Mouse (Mus musculus) adrenal gland, postnatal 10 days (tissue): Measurements from ENCODE around the gene 9130230L23Rik. TPM values are rescaled to one million over a fixed set of nuclear protein-coding genes. Genes with fewer than 3 reads are reported as not detected.

Experiments used
- DNase-seq: peaks from one replicate; pipeline ENCODE4 v3.0.0; 2021; ENCODE audit warnings: mixed read lengths
- long read RNA-seq, 2 experiments: library from polyadenylated mRNA; stranded (forward); transcript quantifications; one replicate each; pipeline ENCODE4 v2.0.0; 2021
- total RNA-seq, 2 experiments: library from RNA; stranded (reverse); gene quantifications; 2 replicates each; pipeline ENCODE4 v1.2.3; 2021

Gene 9130230L23Rik
- total RNA-seq = not detected
- long read RNA-seq, experiment 1 = 0 reads
- long read RNA-seq, experiment 2, partial matches to known transcripts = 0 of 1 reads
- long read RNA-seq, experiment 2, other reads (novel, unspliced or antisense) = 1 of 1 reads

DNA sequence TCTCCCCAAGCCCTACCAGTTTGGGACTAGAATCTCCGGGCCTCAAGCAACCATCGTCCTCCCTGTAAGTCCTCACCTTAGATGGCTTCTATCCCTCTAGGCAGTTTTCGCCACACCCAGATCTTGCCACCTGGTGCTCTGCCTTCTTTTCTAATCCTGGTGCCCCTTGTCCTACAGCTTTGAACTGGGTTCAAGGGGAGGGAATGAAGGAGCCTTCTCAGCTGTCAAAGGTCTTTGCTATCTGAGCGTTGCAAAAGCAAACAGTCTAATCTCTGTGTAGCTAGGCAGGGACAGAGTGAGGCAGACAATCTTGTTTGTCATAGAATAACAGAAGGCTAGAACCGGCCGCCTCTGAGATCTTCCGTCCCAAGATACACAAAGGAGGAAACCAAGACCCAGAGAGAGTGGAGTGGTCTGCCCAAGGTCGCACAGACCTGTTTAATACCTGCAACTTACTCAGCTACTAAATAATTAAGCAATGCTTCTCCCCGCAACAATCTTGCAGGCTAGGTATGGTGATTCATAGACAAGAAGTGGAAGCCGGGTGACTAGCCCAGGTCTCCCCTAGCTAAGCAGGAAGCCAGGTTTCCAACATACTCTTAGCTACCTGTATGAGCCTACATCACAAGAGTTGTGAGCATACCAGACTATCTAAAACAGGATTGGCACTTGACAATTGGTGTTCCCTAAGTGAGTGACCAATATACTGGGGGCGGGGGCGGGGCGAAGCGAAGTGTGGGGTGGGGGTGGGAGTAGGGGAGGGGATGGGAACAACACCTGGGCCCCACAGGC is at the start of gene 9130230L23Rik:
Gene 9130230L23Rik (minus strand): TSS at position 152 of the 792 bp plus-strand sequence.
- no peak for DNase-seq

DNA sequence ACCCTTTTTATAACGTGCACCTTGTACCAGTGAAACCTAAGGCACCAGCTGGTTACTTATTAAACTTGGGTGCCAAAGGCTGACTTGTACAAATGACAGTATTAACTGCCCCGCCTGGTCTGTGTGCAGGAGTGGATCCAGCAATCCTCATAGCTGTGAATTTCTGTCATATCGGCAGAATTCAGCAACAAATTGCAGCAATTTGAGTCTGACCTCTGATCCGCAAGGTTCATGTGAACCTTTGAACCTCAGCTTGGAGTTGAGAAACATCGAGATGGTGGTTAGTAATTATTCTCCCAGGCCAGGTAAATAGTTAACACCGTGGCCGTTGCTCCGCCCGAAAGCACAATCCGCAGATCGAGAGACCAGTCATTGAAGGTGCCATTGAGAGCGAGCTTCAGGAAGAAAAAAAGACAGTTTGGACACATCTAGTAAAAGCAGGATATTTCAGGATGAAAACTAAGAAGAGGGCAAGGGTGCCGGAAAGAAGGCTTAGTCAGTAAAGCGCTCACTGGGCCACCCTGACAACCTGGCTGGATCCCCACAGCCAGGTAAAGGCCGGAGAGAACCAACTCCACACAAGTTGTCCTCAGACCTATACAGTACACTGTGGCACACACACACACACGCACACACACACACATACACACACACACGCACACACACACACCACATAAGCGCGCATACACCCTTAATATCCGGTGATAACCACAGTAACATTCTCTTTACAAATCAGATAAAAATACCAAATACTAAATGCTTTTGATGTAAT is 48.9 kb upstream of the 9130230L23Rik start:
- DNase-seq = no peak

DNA sequence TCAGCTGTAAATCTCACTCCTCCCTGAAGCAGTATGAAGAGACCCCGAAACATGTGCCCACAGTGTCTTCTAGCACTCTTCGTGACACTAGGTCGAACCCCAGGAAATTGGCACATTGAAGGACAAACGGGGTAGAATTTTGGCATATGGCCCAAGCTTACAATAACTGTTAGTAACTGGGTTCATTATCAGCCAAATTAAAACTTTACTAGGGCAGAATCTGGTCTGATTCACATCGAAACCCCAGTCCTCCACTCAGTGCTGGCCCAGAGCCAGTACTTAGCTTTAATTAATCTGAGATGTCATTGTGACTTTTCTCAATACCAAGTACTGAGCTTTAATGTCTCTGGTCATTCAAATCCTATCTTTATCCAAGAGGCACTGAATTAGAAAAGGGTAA is 46.8 kb upstream of the 9130230L23Rik start:
- peak; percentile 45 for DNase-seq

DNA sequence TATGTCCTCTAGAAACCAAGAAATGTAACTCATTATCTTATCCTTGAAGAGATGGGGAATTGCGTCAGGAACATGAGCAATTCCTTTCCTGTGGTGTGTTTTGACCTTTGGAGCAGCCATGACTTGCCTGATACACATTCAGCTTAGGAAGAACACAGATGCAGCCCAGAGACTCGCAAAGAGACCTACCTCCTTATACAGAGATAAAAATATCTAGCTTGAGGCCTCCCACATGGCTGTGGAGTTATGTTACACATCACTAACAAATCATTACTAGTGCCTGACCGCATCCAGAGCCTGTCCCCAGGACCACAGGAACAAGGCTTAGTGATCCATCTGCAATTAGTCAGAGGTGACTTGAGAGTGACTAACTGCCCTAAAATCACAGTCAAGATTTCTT is 42.3 kb upstream of the 9130230L23Rik start:
- DNase-seq = no peak

DNA sequence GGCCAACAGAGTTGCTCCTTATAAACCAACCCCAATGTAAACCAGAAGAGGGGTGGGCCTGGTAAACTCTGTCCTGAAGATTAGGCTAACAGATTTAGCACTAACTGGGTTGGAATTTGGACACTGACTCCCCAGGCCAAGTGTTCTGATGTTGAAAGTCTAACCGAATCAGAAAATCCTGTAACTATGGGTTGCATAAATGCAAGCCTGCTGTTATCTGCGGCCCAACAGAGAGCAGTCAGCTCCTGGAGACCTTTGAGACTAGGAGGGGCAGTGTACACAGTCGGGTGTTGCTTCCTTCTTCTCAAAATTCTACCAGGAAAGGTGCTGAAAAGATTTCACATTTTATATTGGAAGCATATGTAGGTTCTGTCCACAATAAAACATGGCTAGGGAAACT is 39.8 kb upstream of the 9130230L23Rik start:
- DNase-seq = no peak

DNA sequence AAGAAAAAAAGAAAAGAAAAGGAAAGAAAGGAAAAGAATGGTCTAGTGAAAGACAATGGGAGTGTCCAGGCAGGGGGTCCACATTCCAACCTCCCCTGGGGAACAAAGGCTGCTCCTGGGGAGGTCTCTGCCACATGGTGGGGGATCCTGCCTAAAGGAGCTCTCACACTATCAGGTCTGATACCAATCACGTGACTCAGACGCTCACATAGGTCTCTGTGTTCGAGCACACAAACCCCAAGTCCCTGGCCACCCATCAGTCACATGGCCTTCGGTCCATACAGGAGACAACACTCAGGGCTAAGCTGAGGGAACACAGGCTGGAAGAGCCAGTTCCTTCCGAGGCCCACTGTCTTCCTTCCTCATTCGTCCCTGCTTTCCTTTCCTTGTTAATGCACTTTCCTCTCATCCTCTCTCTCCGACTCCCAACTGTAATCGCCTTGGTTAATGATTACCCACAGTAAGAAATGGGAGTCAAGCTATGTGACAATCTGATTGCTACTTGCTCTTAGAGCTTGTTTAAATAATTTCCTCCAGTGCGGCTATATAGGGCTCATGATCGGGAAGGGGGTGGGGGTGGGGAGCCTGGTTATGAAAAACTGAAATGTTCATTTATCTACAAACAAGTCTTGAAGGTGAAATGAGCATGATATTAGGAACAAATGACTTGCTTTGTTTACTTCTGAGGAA is 38.7 kb upstream of the 9130230L23Rik start:
- DNase-seq = no peak

DNA sequence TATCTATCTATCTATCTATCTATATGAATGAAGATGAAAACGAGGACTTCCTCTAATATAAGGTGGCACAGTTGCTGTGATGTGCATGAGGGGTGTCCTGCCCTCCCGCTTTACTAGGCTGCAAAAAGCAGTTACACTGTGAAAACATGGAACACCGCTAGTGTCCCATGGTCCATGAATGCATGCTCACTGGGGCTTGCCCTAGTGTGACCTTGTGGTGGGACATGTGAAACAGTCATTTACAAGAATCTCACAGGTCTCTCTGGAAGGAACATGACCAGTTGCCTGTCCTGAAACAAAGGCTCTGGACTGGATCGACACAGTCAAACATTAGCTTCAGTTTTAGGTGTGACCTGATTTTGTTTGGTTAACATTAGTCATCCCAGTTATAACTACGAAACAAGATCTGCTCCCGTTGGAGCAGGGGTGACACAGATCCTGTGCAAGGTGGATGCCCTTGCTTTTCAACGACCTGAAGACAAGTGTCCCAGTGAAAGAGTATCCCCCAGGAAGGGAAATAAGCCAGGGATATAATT is 36.7 kb upstream of the 9130230L23Rik start:
- no peak for DNase-seq

DNA sequence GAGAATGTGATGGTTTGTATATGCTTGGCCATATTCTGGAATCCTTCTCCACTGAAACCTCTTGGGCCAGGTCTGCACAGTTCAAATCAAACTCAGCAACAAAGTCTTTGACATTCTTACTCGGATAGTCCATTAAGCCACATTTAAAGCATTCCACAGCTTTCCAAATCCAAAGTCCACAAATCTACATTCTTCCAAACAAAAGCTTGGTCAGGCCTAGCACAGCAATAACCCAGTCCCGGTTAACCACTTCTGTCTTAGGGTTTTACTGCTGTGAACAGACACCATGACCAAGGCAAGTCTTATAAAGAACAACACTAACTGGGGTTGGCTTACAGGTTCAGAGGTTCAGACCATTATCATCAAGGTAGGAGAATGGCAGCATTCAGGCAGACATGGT is 35.7 kb upstream of the 9130230L23Rik start:
- no peak for DNase-seq

DNA sequence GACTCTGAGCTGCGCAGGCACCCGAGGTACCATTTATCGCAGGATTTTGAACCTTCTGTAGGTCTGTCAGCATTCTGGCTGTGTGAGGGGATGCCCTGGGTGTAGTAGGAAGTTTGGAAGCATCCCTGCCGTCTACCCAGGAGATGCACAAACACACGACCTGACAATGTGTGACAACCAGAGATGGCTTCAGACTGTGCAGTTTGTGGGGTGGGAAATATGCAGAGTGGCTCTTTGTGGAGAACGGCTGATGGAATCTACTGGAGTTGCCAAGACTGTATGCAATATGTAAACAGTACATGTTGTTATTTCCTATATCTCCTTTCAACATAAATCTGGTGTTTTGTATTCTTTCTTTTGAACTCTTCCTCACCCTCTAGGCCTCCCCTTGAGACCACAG is 33.0 kb upstream of the 9130230L23Rik start:
- no peak for DNase-seq

DNA sequence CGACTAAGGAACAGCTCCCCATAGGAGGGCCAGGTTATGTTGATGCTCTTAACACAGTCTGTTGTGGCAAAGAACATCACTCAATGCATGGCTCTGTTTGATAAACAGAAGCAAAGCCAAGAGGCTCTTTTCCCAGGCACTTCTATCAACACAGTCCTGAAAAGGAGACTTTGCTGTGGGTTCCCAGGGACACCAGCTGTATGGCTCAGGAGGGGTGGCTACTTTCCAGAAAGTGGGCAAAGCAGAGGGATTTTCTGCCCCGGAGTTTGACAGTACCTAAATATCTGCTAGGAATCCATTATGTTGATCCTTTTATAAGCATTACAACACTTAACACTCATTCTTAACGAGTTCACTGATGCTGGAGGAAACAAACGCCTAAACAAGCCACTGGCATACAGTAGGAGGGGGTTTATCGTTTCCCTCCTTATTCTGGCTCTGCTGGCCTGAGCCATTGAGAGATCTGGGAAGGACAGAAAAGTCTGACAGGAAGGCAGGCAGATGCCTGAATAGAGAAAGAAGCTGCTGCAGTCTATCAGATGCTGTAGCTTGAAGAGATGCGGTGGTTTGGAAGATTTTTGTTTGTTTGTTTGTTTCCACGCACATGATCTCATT is 32.5 kb upstream of the 9130230L23Rik start:
- DNase-seq = no peak

DNA sequence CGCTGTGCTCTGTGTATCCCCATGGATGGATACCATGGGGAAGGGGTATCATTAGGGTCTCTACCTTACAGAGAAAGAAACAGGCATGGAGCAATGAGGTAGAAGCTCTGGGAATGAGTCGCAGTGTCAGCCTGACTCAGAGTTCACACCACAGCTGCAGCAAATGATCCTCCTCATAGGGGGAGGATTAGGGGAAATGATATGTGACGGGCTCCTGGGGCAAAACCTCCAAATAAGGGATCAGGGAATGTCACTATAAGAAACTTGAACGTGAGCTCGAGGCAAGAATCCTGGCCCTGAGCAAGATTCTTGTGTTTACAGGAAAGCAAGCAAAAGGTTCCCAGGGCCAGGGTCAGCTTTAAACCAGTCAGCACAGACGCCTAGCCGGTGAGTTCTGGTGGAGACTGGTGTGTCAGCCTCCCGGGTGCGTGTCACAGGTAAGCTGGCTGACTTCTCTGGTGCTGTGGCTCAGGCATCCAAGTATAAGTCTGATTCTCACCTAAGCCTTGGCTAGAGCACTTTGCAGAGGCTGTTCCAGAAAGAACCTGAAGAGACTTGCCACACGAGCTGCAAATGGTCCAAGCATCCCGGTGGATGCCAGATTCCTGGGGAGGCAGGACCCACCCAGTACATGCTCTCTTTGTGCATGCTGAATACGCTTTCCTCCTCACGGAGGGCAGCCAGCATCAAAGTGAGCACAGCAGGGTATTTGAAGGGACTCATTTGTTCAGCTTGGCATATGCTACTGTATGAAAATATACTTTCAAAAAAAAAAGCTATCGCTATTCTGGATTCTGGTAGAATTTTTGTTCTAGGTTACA is 30.5 kb upstream of the 9130230L23Rik start:
- no peak for DNase-seq

DNA sequence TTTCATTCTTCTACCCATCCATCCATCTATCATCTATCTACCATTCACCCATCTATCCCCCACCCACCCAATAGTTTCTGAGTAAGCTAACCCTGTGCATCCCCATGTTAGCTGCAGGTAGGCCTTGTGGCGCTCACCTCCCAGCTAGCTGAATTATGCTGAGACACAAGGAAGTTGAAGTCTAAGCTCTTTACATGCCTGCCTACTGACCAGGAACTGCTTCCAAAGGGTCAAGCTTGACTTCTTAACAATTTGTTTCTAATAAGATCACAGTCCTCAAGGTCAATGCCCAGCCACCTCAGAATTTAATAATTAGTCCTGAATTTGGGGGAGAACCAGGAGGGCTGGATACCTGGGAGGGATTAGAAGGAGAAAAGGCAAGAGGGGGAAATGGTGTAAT is 28.7 kb upstream of the 9130230L23Rik start:
- no peak for DNase-seq

DNA sequence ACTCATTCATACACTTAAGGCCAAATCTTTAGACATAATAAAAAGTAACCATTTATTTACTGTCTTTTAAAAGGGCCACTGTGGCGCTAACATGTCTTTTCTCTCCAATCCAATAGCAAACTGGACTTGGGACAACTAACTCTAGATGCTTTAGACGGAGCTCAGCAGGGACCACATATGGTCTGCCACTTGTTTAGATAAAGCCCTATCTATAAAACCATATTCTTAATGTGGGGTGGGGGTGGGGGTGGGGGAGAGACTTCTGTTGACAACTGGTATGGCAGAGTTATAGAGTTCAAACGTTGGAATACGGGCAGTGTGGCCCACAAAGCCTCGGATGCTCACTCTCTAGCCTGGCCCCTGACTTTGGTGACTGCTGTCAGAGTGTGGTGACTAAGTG is 27.6 kb upstream of the 9130230L23Rik start:
- DNase-seq = no peak

DNA sequence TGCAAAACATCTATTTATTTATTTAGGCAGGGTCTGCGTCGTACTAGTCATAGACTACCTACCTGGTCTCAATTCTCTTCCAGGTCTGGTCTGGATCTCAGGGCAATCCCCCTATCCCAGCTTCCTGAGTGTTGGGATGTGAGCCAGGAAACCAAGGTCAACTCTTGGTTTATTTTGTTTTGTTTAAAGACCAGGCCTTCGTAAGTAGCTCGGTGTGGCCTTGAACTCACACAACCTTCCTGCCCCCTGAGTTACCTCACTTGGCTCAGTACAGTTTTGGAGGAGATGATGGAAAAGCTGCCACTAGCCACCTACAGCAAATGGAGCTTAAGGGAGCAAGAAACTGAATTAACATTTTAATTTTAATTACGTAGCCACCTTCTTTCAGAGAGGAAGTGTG is 24.1 kb upstream of the 9130230L23Rik start:
- no peak for DNase-seq

DNA sequence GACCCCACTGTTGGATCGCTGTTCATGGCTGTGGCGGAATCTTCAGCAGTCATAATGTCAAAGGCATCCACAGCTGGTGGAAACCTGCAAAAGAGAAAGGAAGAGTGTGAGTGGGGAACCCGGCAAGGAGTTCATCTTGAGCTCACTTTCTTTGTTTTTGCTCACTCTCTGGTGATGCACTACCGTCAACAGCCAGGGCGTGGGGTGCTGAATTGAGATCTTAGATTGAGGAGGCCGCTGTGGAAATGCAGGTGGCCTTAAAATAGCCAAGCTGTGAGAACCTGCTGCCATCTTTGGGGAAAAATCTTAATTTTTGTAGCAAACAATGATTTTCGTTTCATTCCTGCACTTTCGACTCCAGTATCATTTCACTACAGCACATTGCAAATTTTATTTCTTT is 23.1 kb upstream of the 9130230L23Rik start:
- DNase-seq = no peak

DNA sequence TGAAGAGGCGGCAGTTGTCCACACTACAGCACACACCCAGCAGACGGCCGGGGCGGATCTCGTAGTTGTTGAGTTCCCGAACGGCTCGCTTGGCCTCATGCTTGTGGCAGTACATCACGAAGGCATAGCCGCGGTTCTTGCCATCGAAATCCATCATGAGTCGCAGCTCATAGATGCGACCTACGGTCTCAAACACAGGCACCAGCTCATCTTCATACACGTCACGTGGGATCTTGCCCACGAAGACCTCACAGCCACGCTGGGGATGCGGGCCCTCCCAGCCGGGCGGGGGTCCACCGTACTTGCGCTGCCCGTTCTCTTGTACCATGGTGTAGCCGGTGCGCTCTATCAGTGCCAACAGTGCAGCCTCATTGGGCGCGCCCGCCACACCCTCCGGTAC is 22.7 kb upstream of the 9130230L23Rik start:
- no peak for DNase-seq

DNA sequence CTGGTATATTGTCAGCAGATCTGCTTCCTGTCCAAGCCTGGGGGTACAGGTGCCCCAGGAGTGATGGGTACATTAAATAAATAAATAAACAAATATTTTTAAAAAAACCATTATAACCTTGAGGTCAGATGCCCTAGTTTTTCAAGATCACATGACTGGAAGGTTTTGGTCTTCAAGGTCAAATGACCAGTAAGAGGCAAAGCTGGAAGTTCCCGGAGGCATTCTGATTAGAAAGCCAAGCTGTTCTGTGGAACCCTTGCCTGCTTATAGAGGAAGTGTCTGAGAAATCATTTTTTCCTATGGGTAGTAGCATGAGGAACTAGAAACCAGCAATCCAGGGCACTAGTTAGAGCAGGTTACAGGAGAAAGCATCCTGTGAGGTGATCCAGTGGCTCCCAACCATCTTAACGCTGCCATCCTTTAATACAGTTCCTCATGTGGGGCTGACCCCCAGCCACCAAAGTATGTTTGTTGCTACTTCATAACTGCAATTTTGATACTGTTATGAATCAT is 11.4 kb upstream of the 9130230L23Rik start:
- no peak for DNase-seq

DNA sequence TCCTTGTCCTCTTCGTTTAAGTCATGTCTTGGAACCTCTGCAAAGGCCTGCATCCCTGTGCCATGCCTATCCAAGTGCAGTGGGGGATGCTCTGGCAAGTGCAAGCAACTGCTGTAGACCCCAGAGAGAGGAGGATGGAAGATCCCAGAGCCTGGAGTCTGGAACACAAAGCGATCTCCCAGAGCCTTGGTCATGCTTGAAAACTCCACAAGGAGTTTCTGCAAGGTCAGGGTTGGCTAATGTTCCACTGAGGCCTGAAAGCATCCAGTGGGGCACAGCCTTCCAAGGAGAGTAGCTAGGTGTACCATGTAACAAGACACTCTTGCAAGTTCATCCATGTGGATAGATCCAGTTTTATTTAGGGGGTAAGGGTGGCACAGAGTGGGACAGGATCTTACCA is 10.4 kb upstream of the 9130230L23Rik start:
- DNase-seq = no peak

DNA sequence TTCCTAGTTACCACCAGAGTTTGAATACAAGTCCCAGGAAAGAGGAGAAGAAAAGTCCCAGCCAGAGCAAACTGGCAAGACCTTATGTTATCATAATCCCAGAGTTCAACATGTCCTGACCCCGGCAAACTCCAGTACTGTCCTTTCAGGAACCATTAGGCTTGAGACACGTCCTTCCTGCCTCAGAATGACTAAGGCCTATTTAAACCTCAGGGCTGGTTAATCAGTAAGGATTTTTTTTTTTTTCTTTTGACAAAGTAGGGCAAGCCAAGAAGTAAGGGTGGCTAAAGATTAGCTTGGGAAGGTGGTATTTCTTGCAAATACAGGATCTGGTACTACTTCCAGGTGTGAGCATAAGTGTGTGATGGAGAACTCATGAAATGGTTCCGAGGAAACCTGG is 9.9 kb upstream of the 9130230L23Rik start:
- no peak for DNase-seq

DNA sequence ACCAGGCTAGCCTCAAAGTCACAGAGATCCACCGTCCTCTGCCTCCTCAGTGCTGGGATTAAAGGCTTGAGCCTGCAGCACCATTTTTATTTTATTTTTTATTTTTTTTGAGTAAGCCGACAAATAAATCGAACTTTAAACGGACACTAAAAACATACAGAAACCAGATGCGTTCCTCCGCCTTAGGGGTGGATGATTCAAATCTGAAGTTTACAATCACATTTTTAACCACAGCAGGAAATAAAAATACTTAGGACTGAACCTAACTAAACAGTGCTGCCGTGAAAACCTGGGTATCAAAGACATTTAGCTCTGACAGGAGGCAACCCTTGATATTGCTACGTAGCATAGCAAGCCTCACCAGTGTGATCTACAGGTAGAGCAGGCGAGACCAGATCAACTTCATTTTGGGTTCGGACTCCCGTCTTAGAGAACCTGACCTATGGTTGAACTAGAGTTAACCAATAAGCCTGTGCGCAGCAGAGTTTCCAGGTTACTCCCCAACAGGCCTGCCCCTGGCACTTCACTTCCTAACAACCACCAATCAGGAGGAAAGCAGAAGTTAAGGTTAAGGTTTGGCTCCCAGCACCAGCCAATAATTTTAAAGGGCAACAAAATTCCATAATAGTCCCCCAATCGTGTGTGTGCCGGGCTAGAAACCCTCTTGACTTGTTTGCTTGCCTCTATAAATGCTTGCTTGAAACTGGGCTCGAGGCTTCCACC is 4.3 kb upstream of the 9130230L23Rik start:
- DNase-seq = no peak
